Mouse (Mus musculus) lung, embryonic 16.5 days (tissue): Measurements from ENCODE around the gene Cox4i1. TPM values are rescaled to one million over a fixed set of nuclear protein-coding genes. Genes with fewer than 3 reads are reported as not detected.

Source experiments
- ATAC-seq: fragments of 200-750 bp; cut with Nextera tagmentation; 2 replicates; pipeline ENCODE4 v1.8.0; 2017; ENCODE audit warnings: low read depth, mild to moderate bottlenecking, moderate library complexity
- H3K27ac ChIP-seq: fragments of 300-500 bp; sonication (generic); 2 replicates; pipeline ENCODE4 v1.5.1; 2014; ENCODE audit warnings: mild to moderate bottlenecking, control low read depth, low read length
- H3K27me3 ChIP-seq: fragments of 300-500 bp; sonication (generic); 2 replicates; pipeline ENCODE4 v1.6.1; 2014; ENCODE audit warnings: low read depth, low read length, mixed read lengths; ENCODE audit not compliant: control insufficient read depth, insufficient read depth
- H3K36me3 ChIP-seq: fragments of 300-500 bp; sonication (generic); 2 replicates; pipeline ENCODE4 v1.6.1; 2014; ENCODE audit warnings: low read length; ENCODE audit not compliant: control insufficient read depth, insufficient read depth
- H3K4me1 ChIP-seq: fragments of 300-500 bp; sonication (generic); replicated peaks from 2 replicates; pipeline ENCODE4 v1.6.1; 2014; ENCODE audit warnings: low read length, mixed read lengths; ENCODE audit not compliant: control insufficient read depth, insufficient read depth
- H3K4me2 ChIP-seq: fragments of 300-500 bp; sonication (generic); 2 replicates; pipeline ENCODE4 v1.6.1; 2014; ENCODE audit warnings: low read depth, low read length, control low read depth
- H3K4me3 ChIP-seq: fragments of 300-500 bp; sonication (generic); 2 replicates; pipeline ENCODE4 v1.5.1; 2014; ENCODE audit warnings: mild to moderate bottlenecking, low read length, control low read depth
- H3K9ac ChIP-seq: fragments of 300-500 bp; sonication (generic); 2 replicates; pipeline ENCODE4 v1.6.1; 2014; ENCODE audit warnings: low read length, control low read depth
- H3K9me3 ChIP-seq: fragments of 300-500 bp; sonication (generic); 2 replicates; pipeline ENCODE4 v1.6.1; 2016; ENCODE audit warnings: low read length; ENCODE audit not compliant: control insufficient read depth
- WGBS: fragments of 180-500 bp; shearing (Covaris S2); extraction: QIAGEN DNeasy Blood & Tissue Kit; methylation state at CpG from one replicate; pipeline ENCODE4 v1.1.7; 2014; 5-methylcytosine and 5-hydroxymethylcytosine counted together
- polyA plus RNA-seq: library from polyadenylated mRNA; unstranded; fragments of >200 nt; fragmentation: Nextera tagmentation; extraction: Ambion mirVana; gene quantifications from 2 replicates; pipeline ENCODE4 v1.2.1, GENCODE M21; 2015

The Cox4i1 gene
- polyA plus RNA-seq, 1 experiment from 2014 or later, result 1,058 TPM

GRCm38 (mm10) chr8:120631441-120632375 is 36.3 kb upstream of the Cox4i1 start:
- H3K27ac ChIP-seq, result no peak overlapping the region
- 68% methylated on average over 21 of the region's 21 CpGs for WGBS
- no peak overlapping the region for H3K4me2 ChIP-seq
- peaks cover 3% of the 10 kb centered on the region; the same call in 1 of the 2 replicates for H3K9me3 ChIP-seq
- H3K27me3 ChIP-seq, result peaks cover 9% of the 10 kb centered on the region; the same call in 1 of the 2 replicates
- no peak overlapping the region for H3K9ac ChIP-seq
- H3K4me3 ChIP-seq, result no peak overlapping the region
- peak; percentile 13; the same call in 1 of the 2 replicates for ATAC-seq
- peaks cover 6% of the 10 kb centered on the region for H3K4me1 ChIP-seq
- no peaks in the 10 kb centered on the region for H3K36me3 ChIP-seq

GRCm38 (mm10) chr8:120632969-120633664 is 34.9 kb upstream of the Cox4i1 start:
- peaks cover 9% of the 10 kb centered on the region; the same call in 1 of the 2 replicates for H3K27me3 ChIP-seq
- no peak overlapping the region for H3K9ac ChIP-seq
- H3K36me3 ChIP-seq, result no peaks in the 10 kb centered on the region
- H3K4me2 ChIP-seq, result peak overlapping the region; percentile 100
- H3K27ac ChIP-seq, result no peak overlapping the region
- H3K9me3 ChIP-seq, result peaks cover 3% of the 10 kb centered on the region; the same call in 1 of the 2 replicates
- peaks cover 6% of the 10 kb centered on the region for H3K4me1 ChIP-seq
- 42% methylated on average over 17 of the region's 17 CpGs for WGBS
- no peak for ATAC-seq
- peak overlapping the region; percentile 69 for H3K4me3 ChIP-seq

GRCm38 (mm10) chr8:120633665-120634271 is 34.3 kb upstream of the Cox4i1 start:
- no peak overlapping the region for H3K27ac ChIP-seq
- peak overlapping the region; percentile 76 for H3K9ac ChIP-seq
- H3K4me2 ChIP-seq, result peak overlapping the region; percentile 100
- under 1% methylated on average over 44 of the region's 44 CpGs for WGBS
- peaks cover 9% of the 10 kb centered on the region; the same call in 1 of the 2 replicates for H3K27me3 ChIP-seq
- H3K36me3 ChIP-seq, result no peaks in the 10 kb centered on the region
- peaks cover 3% of the 10 kb centered on the region; the same call in 1 of the 2 replicates for H3K9me3 ChIP-seq
- H3K4me3 ChIP-seq, result peak overlapping the region; percentile 69
- H3K4me1 ChIP-seq, result peaks cover 6% of the 10 kb centered on the region
- peak; percentile 7; the same call in 1 of the 2 replicates for ATAC-seq

- Histone ChIP-seq H3K4me2 (peak overlapping the region; percentile 100), H3K9me3 (peaks cover 3% of the 10 kb centered on the region; the same call in 1 of the 2 replicates), H3K27ac (no peak overlapping the region), H3K36me3 (no peaks in the 10 kb centered on the region), H3K27me3 (peaks cover 9% of the 10 kb centered on the region; the same call in 1 of the 2 replicates), H3K4me1 (peaks cover 6% of the 10 kb centered on the region), H3K9ac (peak overlapping the region; percentile 76), H3K4me3 (peak overlapping the region; percentile 69)
- ATAC-seq, result peak; percentile 71
- WGBS, result under 1% methylated on average over 29 of the region's 42 CpGs
These were observed 33.6 kb upstream of the Cox4i1 start for GRCm38 (mm10) chr8:120634329-120634839.

GRCm38 (mm10) chr8:120641245-120641644 is 26.8 kb upstream of the Cox4i1 start:
- H3K36me3 ChIP-seq, result no peaks in the 10 kb centered on the region
- WGBS, result 19% methylated on average over 8 of the region's 8 CpGs
- no peak overlapping the region for H3K4me2 ChIP-seq
- no peak overlapping the region for H3K9ac ChIP-seq
- no peaks in the 10 kb centered on the region for H3K27me3 ChIP-seq
- H3K4me1 ChIP-seq, result no peaks in the 10 kb centered on the region; the same call in 1 of the 2 replicates
- no peak overlapping the region for H3K4me3 ChIP-seq
- ATAC-seq, result no peak
- H3K27ac ChIP-seq, result no peak overlapping the region
- H3K9me3 ChIP-seq, result no peaks in the 10 kb centered on the region

- WGBS, result 66% methylated on average over 10 of the region's 10 CpGs
- H3K9ac ChIP-seq, result no peak overlapping the region
- no peak overlapping the region for H3K27ac ChIP-seq
- no peak for ATAC-seq
- no peaks in the 10 kb centered on the region; the same call in 1 of the 2 replicates for H3K4me1 ChIP-seq
- H3K9me3 ChIP-seq, result no peaks in the 10 kb centered on the region
- H3K36me3 ChIP-seq, result no peaks in the 10 kb centered on the region
- H3K27me3 ChIP-seq, result no peaks in the 10 kb centered on the region
- no peak overlapping the region for H3K4me3 ChIP-seq
- no peak overlapping the region for H3K4me2 ChIP-seq
These were observed 25.9 kb upstream of the Cox4i1 start for GRCm38 (mm10) chr8:120642031-120642662.

GRCm38 (mm10) chr8:120644663-120645062 is 23.4 kb upstream of the Cox4i1 start:
- Histone ChIP-seq H3K4me2 (no peak overlapping the region), H3K27ac (no peak overlapping the region), H3K4me1 (no peaks in the 10 kb centered on the region; the same call in 1 of the 2 replicates), H3K36me3 (no peaks in the 10 kb centered on the region), H3K4me3 (no peak overlapping the region), H3K9ac (no peak overlapping the region), H3K9me3 (no peaks in the 10 kb centered on the region), H3K27me3 (no peaks in the 10 kb centered on the region)
- 58% methylated on average over 7 of the region's 7 CpGs for WGBS
- 0 out of 2 replicates have a peak, but pooled peaks have one; percentile 21 for ATAC-seq

GRCm38 (mm10) chr8:120647532-120647931 is 20.5 kb upstream of the Cox4i1 start, which contains the start of gene 1190005I06Rik:
Gene 1190005I06Rik (minus strand): TSS chr8:120647632.
- Histone ChIP-seq H3K9me3 (no peaks in the 10 kb centered on the region), H3K9ac (no peak within 1 kb of the TSS), H3K36me3 (no peaks in the 10 kb centered on the region), H3K4me3 (no peak within 1 kb of the TSS), H3K27me3 (no peaks in the 10 kb centered on the region), H3K27ac (no peak within 1 kb of the TSS), H3K4me1 (no peaks in the 10 kb centered on the region), H3K4me2 (no peak within 1 kb of the TSS)
- WGBS, result 61% methylated on average over 7 of the region's 7 CpGs
- ATAC-seq, result no peak
